Comparison of ENCODE assay signal across 8 mouse cellular contexts in genomic region chr19:29366969-29367622, GRCm38 (mm10). TPM values are rescaled to one million over a fixed set of nuclear protein-coding genes. Genes with fewer than 3 reads are reported as not detected.
DNase-seq lines count a peak whose midpoint lies in the region; ATAC-seq lines count a peak whose summit lies in the region.

TSS of gene Plgrkt (minus strand) at chr19:29367390.
TSS of gene Cd274 (plus strand) at chr19:29367455.

- H3K27ac ChIP-seq in embryonic facial prominence, embryonic 13.5 days = no peak within 1 kb of the TSS
- peak within 1 kb of the TSS; percentile 48; the same call in 1 of the 2 replicates for H3K27ac ChIP-seq in heart, embryonic 10.5 days
- no peak within 1 kb of the TSS for H3K27ac ChIP-seq in kidney, embryonic 14.5 days (ENCODE audit: low read depth, low read length)
- peak within 1 kb of the TSS; percentile 88 for H3K27ac ChIP-seq in liver, embryonic 16.5 days (ENCODE audit: low read length)
- no peak within 1 kb of the TSS for H3K27ac ChIP-seq in neural tube, embryonic 11.5 days (ENCODE audit: low read depth, low read length)
- peak within 1 kb of the TSS; percentile 44; the same call in 1 of the 2 replicates for H3K27ac ChIP-seq in stomach, embryonic 16.5 days (ENCODE audit: low read length)

- H3K4me1 ChIP-seq in embryonic facial prominence, embryonic 13.5 days = peaks cover 12% of the 10 kb centered on the region
- H3K4me1 ChIP-seq in heart, embryonic 10.5 days = 0 out of 2 replicates have a peak, but pooled peaks cover 4% of the 10 kb centered on the region
- peaks cover 3% of the 10 kb centered on the region; the same call in 1 of the 2 replicates for H3K4me1 ChIP-seq in kidney, embryonic 14.5 days (ENCODE audit: control insufficient read depth, insufficient read depth, low read length)
- H3K4me1 ChIP-seq in liver, embryonic 16.5 days (ENCODE audit: control insufficient read depth, low read depth, low read length) = peaks cover 20% of the 10 kb centered on the region
- no peaks in the 10 kb centered on the region for H3K4me1 ChIP-seq in neural tube, embryonic 11.5 days (ENCODE audit: control insufficient read depth, insufficient read depth, low read length)
- peaks cover 10% of the 10 kb centered on the region for H3K4me1 ChIP-seq in stomach, embryonic 16.5 days (ENCODE audit: control insufficient read depth, insufficient read depth, low read length)

- DNase-seq in B cell, adult 2 months = peak; percentile 90 to 93
- peak; percentile 91 to 93 for DNase-seq in adrenal gland, postnatal 36 days
- DNase-seq in heart, embryonic 10.5 days (ENCODE audit: low spot score) = peak; percentile 92
- peak; percentile 57 for DNase-seq in neural tube, embryonic 11.5 days (ENCODE audit: low spot score)

- H3K4me2 ChIP-seq in embryonic facial prominence, embryonic 13.5 days = peak within 1 kb of the TSS; percentile 87
- peak within 1 kb of the TSS; percentile 59 for H3K4me2 ChIP-seq in kidney, embryonic 14.5 days (replicated peaks; ENCODE audit: low read depth, low read length)
- H3K4me2 ChIP-seq in liver, embryonic 16.5 days (ENCODE audit: low read depth, low read length) = peak within 1 kb of the TSS; percentile 96
- H3K4me2 ChIP-seq in neural tube, embryonic 11.5 days (ENCODE audit: low read depth) = peak within 1 kb of the TSS; percentile 62
- peak within 1 kb of the TSS; percentile 74 for H3K4me2 ChIP-seq in stomach, embryonic 16.5 days (ENCODE audit: low read depth, low read length)

- H3K36me3 ChIP-seq in embryonic facial prominence, embryonic 13.5 days = no peaks in the 10 kb centered on the region
- no peaks in the 10 kb centered on the region for H3K36me3 ChIP-seq in heart, embryonic 10.5 days
- no peaks in the 10 kb centered on the region for H3K36me3 ChIP-seq in kidney, embryonic 14.5 days (ENCODE audit: control insufficient read depth, insufficient read depth, low read length)
- H3K36me3 ChIP-seq in liver, embryonic 16.5 days (ENCODE audit: control insufficient read depth, insufficient read depth) = no peaks in the 10 kb centered on the region
- no peaks in the 10 kb centered on the region for H3K36me3 ChIP-seq in neural tube, embryonic 11.5 days (ENCODE audit: control insufficient read depth, insufficient read depth, low read length)
- H3K36me3 ChIP-seq in stomach, embryonic 16.5 days (ENCODE audit: control insufficient read depth, insufficient read depth, low read length) = no peaks in the 10 kb centered on the region

- peak within 1 kb of the TSS; percentile 63 for H3K9ac ChIP-seq in embryonic facial prominence, embryonic 13.5 days
- H3K9ac ChIP-seq in kidney, embryonic 14.5 days (ENCODE audit: low read depth, low read length) = peak within 1 kb of the TSS; percentile 38
- H3K9ac ChIP-seq in liver, embryonic 16.5 days (ENCODE audit: low read depth, low read length) = peak within 1 kb of the TSS; percentile 69
- H3K9ac ChIP-seq in neural tube, embryonic 11.5 days (ENCODE audit: low read length) = peak within 1 kb of the TSS; percentile 37
- H3K9ac ChIP-seq in stomach, embryonic 16.5 days (ENCODE audit: low read length) = peak within 1 kb of the TSS; percentile 71

- WGBS in embryonic facial prominence, embryonic 13.5 days = 4% methylated on average over 26 of the region's 26 CpGs
- 1% methylated on average over 26 of the region's 26 CpGs for WGBS in heart, embryonic 10.5 days
- 5% methylated on average over 26 of the region's 26 CpGs for WGBS in kidney, embryonic 14.5 days
- 0% methylated on average over 26 of the region's 26 CpGs for WGBS in liver, embryonic 16.5 days (ENCODE audit: insufficient replicate concordance)
- WGBS in neural tube, embryonic 11.5 days = 5% methylated on average over 26 of the region's 26 CpGs
- 1% methylated on average over 26 of the region's 26 CpGs for WGBS in stomach, embryonic 16.5 days

- peaks cover 3% of the 10 kb centered on the region; the same call in 1 of the 2 replicates for H3K27me3 ChIP-seq in embryonic facial prominence, embryonic 13.5 days
- H3K27me3 ChIP-seq in heart, embryonic 10.5 days (ENCODE audit: insufficient read depth, poor library complexity, severe bottlenecking) = no peaks in the 10 kb centered on the region
- no peaks in the 10 kb centered on the region for H3K27me3 ChIP-seq in kidney, embryonic 14.5 days (ENCODE audit: control insufficient read depth, insufficient read depth, low read length)
- H3K27me3 ChIP-seq in liver, embryonic 16.5 days (ENCODE audit: control insufficient read depth, insufficient read depth, low read depth, low read length) = no peaks in the 10 kb centered on the region
- H3K27me3 ChIP-seq in neural tube, embryonic 11.5 days (ENCODE audit: control insufficient read depth, insufficient read depth, low read length) = no peaks in the 10 kb centered on the region
- H3K27me3 ChIP-seq in stomach, embryonic 16.5 days (ENCODE audit: control insufficient read depth, insufficient read depth, low read length) = no peaks in the 10 kb centered on the region

- peak within 1 kb of the TSS; percentile 57 for H3K4me3 ChIP-seq in embryonic facial prominence, embryonic 13.5 days
- H3K4me3 ChIP-seq in heart, embryonic 10.5 days = peak within 1 kb of the TSS; percentile 65
- H3K4me3 ChIP-seq in kidney, embryonic 14.5 days (ENCODE audit: low read length) = peak within 1 kb of the TSS; percentile 50
- peak within 1 kb of the TSS; percentile 78 for H3K4me3 ChIP-seq in liver, embryonic 16.5 days (ENCODE audit: low read depth, low read length)
- H3K4me3 ChIP-seq in neural tube, embryonic 11.5 days (ENCODE audit: low read depth, low read length) = peak within 1 kb of the TSS; percentile 37
- peak within 1 kb of the TSS; percentile 74 for H3K4me3 ChIP-seq in stomach, embryonic 16.5 days (replicated peaks; ENCODE audit: low read length)

- H3K9me3 ChIP-seq in embryonic facial prominence, embryonic 13.5 days = no peaks in the 10 kb centered on the region
- no peaks in the 10 kb centered on the region for H3K9me3 ChIP-seq in heart, embryonic 10.5 days
- H3K9me3 ChIP-seq in kidney, embryonic 14.5 days (ENCODE audit: control insufficient read depth, low read length) = no peaks in the 10 kb centered on the region
- H3K9me3 ChIP-seq in liver, embryonic 16.5 days (replicated peaks; ENCODE audit: control insufficient read depth, low read length) = no peaks in the 10 kb centered on the region
- no peaks in the 10 kb centered on the region for H3K9me3 ChIP-seq in neural tube, embryonic 11.5 days (ENCODE audit: control insufficient read depth, low read length)
- no peaks in the 10 kb centered on the region for H3K9me3 ChIP-seq in stomach, embryonic 16.5 days (replicated peaks; ENCODE audit: control insufficient read depth, low read length)

- ATAC-seq in embryonic facial prominence, embryonic 13.5 days (ENCODE audit: insufficient number of reproducible peaks, insufficient read depth, low FRiP score, low TSS enrichment, low read depth) = no peak
- peak; percentile 73; the same call in 1 of the 2 replicates for ATAC-seq in kidney, embryonic 14.5 days (ENCODE audit: low FRiP score, low TSS enrichment)
- peak; percentile 92 for ATAC-seq in liver, embryonic 16.5 days (ENCODE audit: low read depth)
- ATAC-seq in neural tube, embryonic 11.5 days (ENCODE audit: insufficient read depth, low FRiP score, low TSS enrichment) = 0 out of 2 replicates have a peak, but pooled peaks have one; percentile 38
- ATAC-seq in stomach, embryonic 16.5 days (ENCODE audit: insufficient read depth, low FRiP score) = peak; percentile 67; the same call in 1 of the 2 replicates

RNA-seq across cellular contexts. Expression of gene Plgrkt, which starts in this region (rescaled TPM):
- total RNA-seq in adrenal gland, postnatal 36 days (2021) = 10 to 100 TPM; 42.5 to 55.5 TPM
- polyA plus RNA-seq in embryonic facial prominence, embryonic 13.5 days (2015; fragmentation: Nextera tagmentation; extraction: Ambion mirVana) = 92.6 and 97.6 TPM in 2 replicates
- 41.5 and 42.5 TPM in 2 replicates for polyA plus RNA-seq in heart, embryonic 10.5 days (2016; fragmentation: Nextera tagmentation; extraction: Ambion mirVana)
- 47.2 and 61.6 TPM in 2 replicates for polyA plus RNA-seq in kidney, embryonic 14.5 days (2014; fragmentation: Nextera tagmentation; extraction: Ambion mirVana)
- 33.9 and 34.2 TPM in 2 replicates for polyA plus RNA-seq in liver, embryonic 16.5 days (2015; fragmentation: Nextera tagmentation; extraction: Ambion mirVana)
- polyA plus RNA-seq in neural tube, embryonic 11.5 days (2014; fragmentation: Nextera tagmentation; extraction: Ambion mirVana) = 51.8 and 52.1 TPM in 2 replicates
- polyA plus RNA-seq in stomach, embryonic 16.5 days (2015; fragmentation: Nextera tagmentation; extraction: Ambion mirVana) = 91.4 and 95.4 TPM in 2 replicates

RNA-seq across cellular contexts. Expression of gene Cd274, which starts in this region (rescaled TPM):
- 1 to 10 TPM; 3.4 to 8.4 TPM for total RNA-seq in adrenal gland, postnatal 36 days (2021)
- polyA plus RNA-seq in embryonic facial prominence, embryonic 13.5 days (2015; fragmentation: Nextera tagmentation; extraction: Ambion mirVana) = 0.34 and 0.37 TPM in 2 replicates
- polyA plus RNA-seq in heart, embryonic 10.5 days (2016; fragmentation: Nextera tagmentation; extraction: Ambion mirVana) = 0.39 and 0.41 TPM in 2 replicates
- polyA plus RNA-seq in kidney, embryonic 14.5 days (2014; fragmentation: Nextera tagmentation; extraction: Ambion mirVana) = 0.19 and 0.39 TPM in 2 replicates
- 0.96 and 1.0 TPM in 2 replicates for polyA plus RNA-seq in liver, embryonic 16.5 days (2015; fragmentation: Nextera tagmentation; extraction: Ambion mirVana)
- polyA plus RNA-seq in neural tube, embryonic 11.5 days (2014; fragmentation: Nextera tagmentation; extraction: Ambion mirVana) = 0.38 and 0.58 TPM in 2 replicates
- 0.28 and 0.45 TPM in 2 replicates for polyA plus RNA-seq in stomach, embryonic 16.5 days (2015; fragmentation: Nextera tagmentation; extraction: Ambion mirVana)

Comparison
In these comparisons a context has a peak if more than half of its experiments do, and no peak if none do; other contexts are left out.
1. H3K27ac ChIP-seq: peak in heart, embryonic 10.5 days (single experiment), liver, embryonic 16.5 days (single experiment) and stomach, embryonic 16.5 days (single experiment); none in embryonic facial prominence, embryonic 13.5 days (single experiment), kidney, embryonic 14.5 days (single experiment) and neural tube, embryonic 11.5 days (single experiment).
2. Peak in every context shown above with its lines, with median percentiles within 50 percentile points of each other: DNase-seq, H3K4me2 ChIP-seq, H3K4me3 ChIP-seq and H3K9ac ChIP-seq.